Mouse (Mus musculus): ENCODE results near the gene Xlr4a.
"Not testable (repeated sequence)": the region's sequence is repeated elsewhere in the genome, so short reads cannot be mapped to it uniquely, and the experiment has no call there.

Xlr4a gene

GRCm38 (mm10) chrX:73082267-73083055 lies at the start of gene Xlr4a:
Gene Xlr4a, minus strand, starts transcription at chrX:73082478.
- not testable (repeated sequence) for TF ChIP-seq GATA4 (IDR thresholded peaks at IDR 0.05; ENCODE audit: insufficient replicate concordance, low read length)

- TF ChIP-seq GATA4 (IDR thresholded peaks at IDR 0.05; ENCODE audit: insufficient replicate concordance, low read length) = not testable (repeated sequence)
Measured at GRCm38 (mm10) chrX:73116747-73117146, 34.5 kb upstream of the Xlr4a start, which contains the start of gene Gm14685. Gene Gm14685, plus strand, starts transcription at chrX:73117047.

DNA sequence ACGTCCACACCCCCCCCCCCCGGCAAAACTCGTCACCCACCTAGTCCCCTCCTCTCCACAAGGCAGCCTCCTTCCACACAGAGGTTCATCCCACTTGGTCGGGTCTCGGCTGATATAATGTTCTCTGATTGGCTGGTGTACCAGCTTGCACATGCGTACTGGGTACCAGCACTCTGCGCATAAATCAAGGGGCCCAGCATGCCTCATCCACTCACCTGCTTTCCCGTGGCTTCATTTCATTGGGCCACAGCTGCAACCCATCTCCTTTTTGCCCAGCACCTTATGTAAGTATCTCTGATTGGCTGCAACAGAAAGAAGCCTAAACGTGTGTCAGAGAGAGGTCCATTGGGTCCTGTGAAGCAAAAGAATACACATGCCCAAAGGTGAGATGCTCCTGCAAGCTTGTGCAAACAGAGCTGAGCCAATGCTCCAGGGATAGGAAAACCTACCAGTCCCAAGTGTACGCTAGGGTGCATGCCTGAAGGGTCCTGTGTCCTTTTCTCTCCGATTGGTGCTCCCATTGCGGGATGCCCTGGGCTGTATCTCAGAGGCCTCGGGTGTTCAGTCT lies 14.7 kb upstream of the Xlr4a start, which contains the start of gene Xlr3a:
Gene Xlr3a, minus strand, starts transcription at position 155 of the 568 bp plus-strand sequence.
- not testable (repeated sequence) for TF ChIP-seq GATA4 (IDR thresholded peaks at IDR 0.05; ENCODE audit: insufficient replicate concordance, low read length)

DNA sequence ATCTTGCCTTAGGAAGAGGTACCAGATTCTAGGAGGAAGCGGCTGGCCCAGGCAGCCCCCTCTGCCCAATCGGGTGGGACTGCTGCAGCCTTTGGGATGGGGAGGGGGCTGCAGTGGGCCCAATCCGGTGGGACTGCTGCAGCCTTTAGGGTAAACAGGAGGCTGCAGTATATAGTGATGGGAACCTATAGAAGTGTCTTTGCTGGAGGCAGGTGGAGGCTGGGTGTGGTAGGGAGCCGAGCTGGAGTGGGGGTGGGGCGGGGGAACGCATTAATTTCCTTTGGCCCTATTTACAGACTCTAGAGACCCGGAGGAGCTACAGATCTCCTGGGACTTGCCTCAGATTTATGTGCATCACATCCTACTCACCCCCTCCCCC lies 17.9 kb downstream of the Xlr4a start, which contains the start of gene Pnma3:
Gene Pnma3, plus strand, starts transcription at position 373 of the 379 bp plus-strand sequence.
- no peak for TF ChIP-seq GATA4 (IDR thresholded peaks at IDR 0.05; ENCODE audit: insufficient replicate concordance, low read length)

- TF ChIP-seq GATA4 (IDR thresholded peaks at IDR 0.05; ENCODE audit: insufficient replicate concordance, low read length) = no peak
Measured at GRCm38 (mm10) chrX:73063512-73064414, 18.5 kb downstream of the Xlr4a start.

- TF ChIP-seq GATA4 (IDR thresholded peaks at IDR 0.05; ENCODE audit: insufficient replicate concordance, low read length) = no peak
Measured at GRCm38 (mm10) chrX:73062323-73062722, 20.0 kb downstream of the Xlr4a start.

DNA sequence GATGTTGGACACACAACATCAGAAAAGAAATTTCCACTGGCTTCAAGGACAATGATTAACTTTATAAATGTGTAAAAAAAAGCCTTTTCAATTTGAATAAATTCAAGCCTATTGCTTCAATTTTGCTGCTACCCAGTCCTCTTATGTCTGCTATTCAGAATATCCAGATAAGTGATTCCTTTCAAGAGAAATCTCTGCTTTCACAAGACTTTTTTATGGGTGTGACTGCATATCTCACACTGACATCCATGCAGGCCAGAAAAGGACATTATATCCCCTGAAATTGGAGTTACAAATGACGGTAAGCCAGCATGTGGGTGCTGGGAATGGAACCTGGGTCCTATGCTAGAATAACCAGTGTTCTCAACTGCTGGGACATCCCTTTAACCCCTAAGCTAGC lies 20.8 kb downstream of the Xlr4a start:
- no peak for TF ChIP-seq GATA4 (IDR thresholded peaks at IDR 0.05; ENCODE audit: insufficient replicate concordance, low read length)

DNA sequence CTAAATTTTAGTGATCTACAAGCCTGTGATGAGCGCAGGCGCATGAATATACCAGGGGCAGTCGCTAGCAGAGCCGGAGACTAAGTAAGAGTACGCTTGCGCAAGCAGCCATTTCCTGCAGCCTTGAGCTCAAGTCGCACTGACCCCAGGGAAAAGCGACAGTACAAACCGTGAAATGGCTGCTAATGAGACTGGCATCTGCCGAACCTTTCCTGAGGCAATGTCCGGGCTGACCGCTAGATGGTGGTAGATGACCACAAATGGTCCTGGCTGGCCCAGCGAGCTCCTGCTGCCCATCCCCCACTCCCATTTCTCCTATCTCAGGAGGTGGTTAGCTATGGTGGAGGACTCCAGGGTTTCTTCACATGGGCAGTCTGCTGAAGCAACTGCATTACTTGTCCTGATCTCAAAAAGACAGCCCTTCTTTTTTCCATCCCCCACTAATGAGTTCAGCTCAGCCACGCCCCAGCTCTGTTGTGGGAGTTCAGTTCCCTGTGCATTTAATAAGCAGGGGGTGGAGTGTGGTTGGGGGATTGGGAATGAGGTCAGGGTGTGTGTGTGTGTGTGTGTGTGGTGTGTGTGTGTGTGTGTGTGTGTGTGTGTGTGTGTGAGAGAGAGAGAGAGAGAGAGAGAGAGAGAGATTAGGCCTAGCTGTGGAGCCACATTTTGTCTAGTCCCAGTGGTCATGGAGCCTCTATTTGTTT lies 28.3 kb downstream of the Xlr4a start:
- peak; percentile 10; the same call in 1 of the 2 replicates for TF ChIP-seq GATA4 (IDR thresholded peaks at IDR 0.05; ENCODE audit: insufficient replicate concordance, low read length)

- no peak for TF ChIP-seq GATA4 (IDR thresholded peaks at IDR 0.05; ENCODE audit: insufficient replicate concordance, low read length)
Measured at GRCm38 (mm10) chrX:73039666-73040065, 42.6 kb downstream of the Xlr4a start.

DNA sequence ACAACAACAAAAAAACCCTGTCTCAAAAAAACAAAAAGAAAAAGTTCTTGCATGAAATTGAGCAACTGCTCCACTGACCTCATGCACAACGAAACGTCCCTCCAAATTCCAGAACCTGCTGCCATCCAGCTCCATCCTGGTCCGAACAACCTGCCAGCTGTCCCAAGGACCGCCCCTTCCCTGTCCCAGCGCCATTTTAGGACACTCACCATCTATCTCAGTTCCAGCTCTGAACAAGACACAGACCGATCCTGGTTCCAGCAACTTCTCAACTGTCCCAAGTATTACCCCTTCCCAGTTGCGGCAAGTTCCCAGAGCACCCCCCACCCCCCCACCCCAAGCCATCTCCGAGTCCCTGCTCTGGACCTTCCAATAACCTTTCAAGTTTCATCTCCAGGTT lies 43.4 kb downstream of the Xlr4a start:
- no peak for TF ChIP-seq GATA4 (IDR thresholded peaks at IDR 0.05; ENCODE audit: insufficient replicate concordance, low read length)

GRCm38 (mm10) chrX:73037003-73037402 lies 45.3 kb downstream of the Xlr4a start, which contains the start of gene Pnma5:
Gene Pnma5, minus strand, starts transcription at chrX:73037103.
- no peak for TF ChIP-seq GATA4 (IDR thresholded peaks at IDR 0.05; ENCODE audit: insufficient replicate concordance, low read length)
